Mouse (Mus musculus): ENCODE measurements at regions not wholly inside any gene's neighbourhood (a gene's known extent, or its start where the extent isn't known, plus 50 kb on each side); places are given as distances from the start of the nearest gene placed in this dataset.
A peak's percentile ranks its signal among the peaks of the same experiment; 100 is the strongest.
"Not testable (repeated sequence)": the region's sequence is repeated elsewhere in the genome, so short reads cannot be mapped to it uniquely, and the experiment has no call there.

GRCm38 (mm10) chr6:6496789-6497188 lies 81.7 kb downstream of the Sem1 start:
- WGBS = 81% methylated on average over 1 of the region's 1 CpGs
- H3K27ac ChIP-seq (ENCODE audit: low read length) = no peak overlapping the region
- H3K27me3 ChIP-seq (ENCODE audit: control insufficient read depth, insufficient read depth, low read depth, low read length) = no peaks in the 10 kb centered on the region
- no peak for ATAC-seq
- H3K4me1 ChIP-seq (ENCODE audit: control insufficient read depth, insufficient read depth, low read length) = no peaks in the 10 kb centered on the region
- H3K36me3 ChIP-seq (ENCODE audit: control insufficient read depth, insufficient read depth, low read length) = no peaks in the 10 kb centered on the region
- no peak overlapping the region for H3K4me3 ChIP-seq (ENCODE audit: low read depth, low read length)
- no peak overlapping the region for H3K9ac ChIP-seq (ENCODE audit: low read depth, low read length)
- no peaks in the 10 kb centered on the region for H3K9me3 ChIP-seq (replicated peaks; ENCODE audit: control insufficient read depth, low read length, poor library complexity, severe bottlenecking)
- H3K4me2 ChIP-seq (ENCODE audit: low read length) = no peak overlapping the region

GRCm38 (mm10) chr6:6496336-6496735 lies 82.1 kb downstream of the Sem1 start:
- ATAC-seq = no peak
- no peaks in the 10 kb centered on the region for H3K27me3 ChIP-seq (ENCODE audit: control insufficient read depth, insufficient read depth, low read depth, low read length)
- no peak overlapping the region for H3K4me2 ChIP-seq (ENCODE audit: low read length)
- no peak overlapping the region for H3K27ac ChIP-seq (ENCODE audit: low read length)
- no peaks in the 10 kb centered on the region for H3K9me3 ChIP-seq (replicated peaks; ENCODE audit: control insufficient read depth, low read length, poor library complexity, severe bottlenecking)
- H3K9ac ChIP-seq (ENCODE audit: low read depth, low read length) = no peak overlapping the region
- no peaks in the 10 kb centered on the region for H3K36me3 ChIP-seq (ENCODE audit: control insufficient read depth, insufficient read depth, low read length)
- WGBS = 95% methylated on average over 4 of the region's 4 CpGs
- no peaks in the 10 kb centered on the region for H3K4me1 ChIP-seq (ENCODE audit: control insufficient read depth, insufficient read depth, low read length)
- no peak overlapping the region for H3K4me3 ChIP-seq (ENCODE audit: low read depth, low read length)

- no peaks in the 10 kb centered on the region for H3K36me3 ChIP-seq (ENCODE audit: control insufficient read depth, insufficient read depth, low read length)
- no peaks in the 10 kb centered on the region for H3K9me3 ChIP-seq (replicated peaks; ENCODE audit: control insufficient read depth, low read length, poor library complexity, severe bottlenecking)
- no peak overlapping the region for H3K4me3 ChIP-seq (ENCODE audit: low read depth, low read length)
- H3K9ac ChIP-seq (ENCODE audit: low read depth, low read length) = no peak overlapping the region
- H3K27me3 ChIP-seq (ENCODE audit: control insufficient read depth, insufficient read depth, low read depth, low read length) = no peaks in the 10 kb centered on the region
- no peak overlapping the region for H3K4me2 ChIP-seq (ENCODE audit: low read length)
- ATAC-seq = no peak
- H3K4me1 ChIP-seq (ENCODE audit: control insufficient read depth, insufficient read depth, low read length) = no peaks in the 10 kb centered on the region
- WGBS = 75% methylated on average over 4 of the region's 4 CpGs
- no peak overlapping the region for H3K27ac ChIP-seq (ENCODE audit: low read length)
Observed at GRCm38 (mm10) chr6:6488191-6488590, 90.3 kb downstream of the Sem1 start.

- 79% methylated on average over 1 of the region's 1 CpGs for WGBS
- H3K4me3 ChIP-seq (ENCODE audit: low read depth, low read length); H3K9me3 ChIP-seq (replicated peaks; ENCODE audit: control insufficient read depth, low read length, poor library complexity, severe bottlenecking); ATAC-seq; H3K9ac ChIP-seq (ENCODE audit: low read depth, low read length); H3K4me1 ChIP-seq (ENCODE audit: control insufficient read depth, insufficient read depth, low read length); H3K27ac ChIP-seq (ENCODE audit: low read length); H3K27me3 ChIP-seq (ENCODE audit: control insufficient read depth, insufficient read depth, low read depth, low read length); H3K4me2 ChIP-seq (ENCODE audit: low read length); H3K36me3 ChIP-seq (ENCODE audit: control insufficient read depth, insufficient read depth, low read length): not testable (repeated sequence)
Observed at GRCm38 (mm10) chr6:6481596-6481995, 96.9 kb downstream of the Sem1 start.

- Histone ChIP-seq H3K27me3 (ENCODE audit: control insufficient read depth, insufficient read depth, low read depth, low read length) (no peaks in the 10 kb centered on the region), H3K9me3 (replicated peaks; ENCODE audit: control insufficient read depth, low read length, poor library complexity, severe bottlenecking) (no peaks in the 10 kb centered on the region), H3K4me2 (ENCODE audit: low read length) (no peak overlapping the region), H3K4me1 (ENCODE audit: control insufficient read depth, insufficient read depth, low read length) (no peaks in the 10 kb centered on the region), H3K9ac (ENCODE audit: low read depth, low read length) (no peak overlapping the region), H3K4me3 (ENCODE audit: low read depth, low read length) (no peak overlapping the region), H3K27ac (ENCODE audit: low read length) (no peak overlapping the region), H3K36me3 (ENCODE audit: control insufficient read depth, insufficient read depth, low read length) (no peaks in the 10 kb centered on the region)
- ATAC-seq = no peak
- 74% methylated on average over 8 of the region's 8 CpGs for WGBS
Observed at GRCm38 (mm10) chr6:6470397-6470796, 108.1 kb downstream of the Sem1 start.

- H3K27ac ChIP-seq (ENCODE audit: low read length) = no peak overlapping the region
- H3K4me1 ChIP-seq (ENCODE audit: control insufficient read depth, insufficient read depth, low read length) = peaks cover 7% of the 10 kb centered on the region; the same call in 1 of the 2 replicates
- no peaks in the 10 kb centered on the region for H3K36me3 ChIP-seq (ENCODE audit: control insufficient read depth, insufficient read depth, low read length)
- no peak overlapping the region for H3K9ac ChIP-seq (ENCODE audit: low read depth, low read length)
- ATAC-seq = no peak
- no peaks in the 10 kb centered on the region for H3K27me3 ChIP-seq (ENCODE audit: control insufficient read depth, insufficient read depth, low read depth, low read length)
- 28% methylated on average over 1 of the region's 1 CpGs for WGBS
- no peak overlapping the region for H3K4me3 ChIP-seq (ENCODE audit: low read depth, low read length)
- H3K4me2 ChIP-seq (ENCODE audit: low read length) = no peak overlapping the region
- H3K9me3 ChIP-seq (replicated peaks; ENCODE audit: control insufficient read depth, low read length, poor library complexity, severe bottlenecking) = no peaks in the 10 kb centered on the region
Observed at GRCm38 (mm10) chr6:6467526-6467925, 110.9 kb downstream of the Sem1 start.

GRCm38 (mm10) chr6:6466231-6466630 lies 112.2 kb downstream of the Sem1 start:
- H3K4me2 ChIP-seq (ENCODE audit: low read length) = no peak overlapping the region
- WGBS = 60% methylated on average over 2 of the region's 2 CpGs
- no peaks in the 10 kb centered on the region for H3K9me3 ChIP-seq (replicated peaks; ENCODE audit: control insufficient read depth, low read length, poor library complexity, severe bottlenecking)
- ATAC-seq = no peak
- no peak overlapping the region for H3K9ac ChIP-seq (ENCODE audit: low read depth, low read length)
- no peaks in the 10 kb centered on the region for H3K27me3 ChIP-seq (ENCODE audit: control insufficient read depth, insufficient read depth, low read depth, low read length)
- H3K4me3 ChIP-seq (ENCODE audit: low read depth, low read length) = no peak overlapping the region
- H3K4me1 ChIP-seq (ENCODE audit: control insufficient read depth, insufficient read depth, low read length) = peaks cover 7% of the 10 kb centered on the region; the same call in 1 of the 2 replicates
- no peaks in the 10 kb centered on the region for H3K36me3 ChIP-seq (ENCODE audit: control insufficient read depth, insufficient read depth, low read length)
- no peak overlapping the region for H3K27ac ChIP-seq (ENCODE audit: low read length)

- H3K9ac ChIP-seq (ENCODE audit: low read depth, low read length) = no peak overlapping the region
- H3K27me3 ChIP-seq (ENCODE audit: control insufficient read depth, insufficient read depth, low read depth, low read length) = no peaks in the 10 kb centered on the region
- H3K4me2 ChIP-seq (ENCODE audit: low read length) = no peak overlapping the region
- H3K27ac ChIP-seq (ENCODE audit: low read length) = no peak overlapping the region
- H3K4me1 ChIP-seq (ENCODE audit: control insufficient read depth, insufficient read depth, low read length) = peaks cover 15% of the 10 kb centered on the region
- ATAC-seq = peak; percentile 40; the same call in 1 of the 2 replicates
- H3K36me3 ChIP-seq (ENCODE audit: control insufficient read depth, insufficient read depth, low read length) = no peaks in the 10 kb centered on the region
- 15% methylated on average over 7 of the region's 7 CpGs for WGBS
- H3K4me3 ChIP-seq (ENCODE audit: low read depth, low read length) = no peak overlapping the region
- H3K9me3 ChIP-seq (replicated peaks; ENCODE audit: control insufficient read depth, low read length, poor library complexity, severe bottlenecking) = no peaks in the 10 kb centered on the region
Observed at GRCm38 (mm10) chr6:6463807-6464470, 114.5 kb downstream of the Sem1 start.

GRCm38 (mm10) chr6:6459918-6460239 lies 118.6 kb downstream of the Sem1 start:
- Histone ChIP-seq H3K27me3 (ENCODE audit: control insufficient read depth, insufficient read depth, low read depth, low read length) (no peaks in the 10 kb centered on the region), H3K36me3 (ENCODE audit: control insufficient read depth, insufficient read depth, low read length) (no peaks in the 10 kb centered on the region), H3K27ac (ENCODE audit: low read length) (no peak overlapping the region; the same call in 1 of the 2 replicates), H3K9me3 (replicated peaks; ENCODE audit: control insufficient read depth, low read length, poor library complexity, severe bottlenecking) (no peaks in the 10 kb centered on the region), H3K4me1 (ENCODE audit: control insufficient read depth, insufficient read depth, low read length) (peaks cover 15% of the 10 kb centered on the region), H3K4me2 (ENCODE audit: low read length) (peak overlapping the region; percentile 45), H3K4me3 (ENCODE audit: low read depth, low read length) (no peak overlapping the region), H3K9ac (ENCODE audit: low read depth, low read length) (0 out of 2 replicates have a peak overlapping the region, but pooled peaks have one; percentile 10)
- WGBS = 13% methylated on average over 2 of the region's 2 CpGs
- ATAC-seq = peak; percentile 71
